Mouse (Mus musculus): ENCODE results near the gene Olfr171. TPM values are rescaled to one million over a fixed set of nuclear protein-coding genes. Genes with fewer than 3 reads are reported as not detected.
"Not testable (repeated sequence)": the region's sequence is repeated elsewhere in the genome, so short reads cannot be mapped to it uniquely, and the experiment has no call there.

Olfr171 gene
- not detected for total RNA-seq (2021)
- long read RNA-seq, experiment 1: 0 reads
- long read RNA-seq, experiment 2: 0 reads

- intact Hi-C loops (cut with DNase I): no loop called here
- Histone ChIP-seq H3K4me3 (no peak within 1 kb of the TSS), H3K27ac (no peak within 1 kb of the TSS)
- DNase-seq: no peak
- no peak for TF ChIP-seq CTCF (IDR thresholded peaks at IDR 0.05)
Observed at GRCm38 (mm10) chr16:19629816-19630215, at the start of gene Olfr171. TSS of gene Olfr171 (minus strand) at chr16:19629916.

DNA sequence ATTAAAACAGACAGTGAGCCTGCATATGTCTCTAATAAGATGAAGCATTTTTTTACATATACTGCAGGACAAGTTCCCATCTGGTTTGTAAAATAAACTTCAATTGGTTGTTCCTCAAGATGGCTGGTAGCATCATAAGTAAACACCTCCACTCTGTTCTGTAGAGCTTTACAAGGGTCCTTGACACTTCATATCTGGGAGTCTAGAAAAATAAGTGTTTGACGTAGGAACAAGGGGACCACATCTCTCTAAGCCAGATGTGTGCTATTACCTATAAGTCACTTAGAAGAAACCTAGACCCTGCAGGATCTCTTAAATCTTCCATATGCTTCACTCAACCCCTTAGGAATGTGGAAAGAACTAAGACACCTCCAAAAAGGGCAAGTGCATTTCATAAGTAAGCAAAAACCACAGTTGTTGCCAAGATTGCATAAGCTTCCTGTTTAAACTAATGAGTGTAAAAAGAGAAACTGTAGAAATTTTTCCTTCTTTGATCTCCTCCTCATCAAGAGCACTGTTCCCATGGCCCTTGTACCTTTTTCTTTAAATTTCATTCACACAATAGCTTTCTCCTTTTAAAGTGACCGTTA lies 41.1 kb upstream of the Olfr171 start:
- no peak for TF ChIP-seq CTCF (IDR thresholded peaks at IDR 0.05)

GRCm38 (mm10) chr16:19666312-19666711 lies 36.6 kb upstream of the Olfr171 start:
- TF ChIP-seq CTCF (IDR thresholded peaks at IDR 0.05): peak; percentile 61
- DNase-seq: no peak
- intact Hi-C loops (cut with DNase I): no loop called here
- H3K4me3 ChIP-seq: no peak overlapping the region
- H3K27ac ChIP-seq: no peak overlapping the region

More for the DNA sequence above, 41.1 kb upstream of the Olfr171 start:
- no peak overlapping the region for H3K27ac ChIP-seq
- intact Hi-C loops (cut with DNase I): no loop called here
- H3K4me3 ChIP-seq: no peak overlapping the region
- no peak for DNase-seq

DNA sequence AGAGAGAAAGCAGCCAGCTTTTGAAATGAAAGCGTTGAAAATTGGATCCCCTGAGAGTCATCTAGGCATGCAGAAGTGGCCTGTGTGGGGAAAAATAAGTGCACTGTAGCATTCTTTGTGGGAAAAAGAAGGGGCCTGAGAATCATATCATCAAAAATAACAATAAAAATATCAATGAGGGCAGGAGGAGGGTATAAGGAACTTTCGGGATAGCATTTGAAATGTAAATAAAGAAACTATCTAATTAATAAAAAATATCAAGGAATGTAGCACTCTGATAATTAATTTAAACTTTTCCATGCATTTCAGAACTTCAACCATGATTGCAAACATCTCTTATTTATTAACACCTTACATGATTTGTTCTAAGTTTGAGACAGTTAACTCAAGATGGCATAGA lies 17.9 kb downstream of the Olfr171 start, which contains the start of gene Olfr170:
Gene Olfr170 (minus strand): TSS at position 101 of the 400 bp plus-strand sequence.
- intact Hi-C loops (cut with DNase I); H3K4me3 ChIP-seq; H3K27ac ChIP-seq; DNase-seq: not testable (repeated sequence)

- intact Hi-C loops (cut with DNase I): no loop called here
- Histone ChIP-seq H3K4me3 (no peak overlapping the region), H3K27ac (no peak overlapping the region)
- no peak for TF ChIP-seq CTCF (IDR thresholded peaks at IDR 0.05)
- no peak for DNase-seq
Observed at GRCm38 (mm10) chr16:19603166-19603565, 26.6 kb downstream of the Olfr171 start.

Other genes starting within 250 kb of the Olfr171 start
- not detected for gene Olfr165, start 206.8 kb downstream of the Olfr171 start, total RNA-seq (2021)
- not detected for gene Olfr166, start 146.2 kb downstream of the Olfr171 start, total RNA-seq (2021)
- gene Olfr167, start 107.7 kb downstream of the Olfr171 start, total RNA-seq (2021): not detected
- gene Olfr168, start 94.4 kb downstream of the Olfr171 start, total RNA-seq (2021): not detected
- not detected for gene Olfr169, start 58.1 kb downstream of the Olfr171 start, total RNA-seq (2021)
- gene Olfr170, start 18.0 kb downstream of the Olfr171 start, total RNA-seq (2021): not detected
- not detected for gene Lamp3, start 76.5 kb upstream of the Olfr171 start, total RNA-seq (2021)
- gene B3gnt5, start 130.3 kb upstream of the Olfr171 start, total RNA-seq (2021): under 1 TPM; 0.08 TPM